Mouse (Mus musculus): ENCODE results near the gene Eci2. TPM values are rescaled to one million over a fixed set of nuclear protein-coding genes. Genes with fewer than 3 reads are reported as not detected.
"Not testable (repeated sequence)": the region's sequence is repeated elsewhere in the genome, so short reads cannot be mapped to it uniquely, and the experiment has no call there.

Eci2 gene
- total and polyA plus RNA-seq, 3 experiments = 74.8 to 81.1 TPM; not detected in 1

GRCm38 (mm10) chr13:35023401-35023800 lies 3.5 kb downstream of the Eci2 start:
- not testable (repeated sequence) for H3K9me3 ChIP-seq (replicated peaks; ENCODE audit: insufficient read depth, low read length); H3K4me3 ChIP-seq (ENCODE audit: control insufficient read depth in 1 of 2, insufficient read depth in 1 of 2, low read depth in 2 of 2, low read length in 2 of 2); H3K79me2 ChIP-seq (ENCODE audit: control insufficient read depth, insufficient read depth, low read length, poor library complexity); H3K9ac ChIP-seq (ENCODE audit: control insufficient read depth, low read depth, low read length, poor library complexity, severe bottlenecking); DNase-seq (ENCODE audit: low read depth, low spot score); H3K4me1 ChIP-seq (ENCODE audit: control insufficient read depth in 1 of 2, insufficient read depth in 2 of 2, low read length in 2 of 2); H3K27ac ChIP-seq (ENCODE audit: control insufficient read depth, low read depth, low read length); H3K27me3 ChIP-seq (ENCODE audit: control insufficient read depth in 1 of 2, insufficient read depth in 2 of 2, low read length in 2 of 2)
- H3K36me3 ChIP-seq (ENCODE audit: control insufficient read depth in 1 of 2, insufficient read depth in 2 of 2, low read length in 2 of 2) = peaks cover 0 to 12% of the 10 kb centered on the region in 2 experiments; a peak in 2 of 4 replicates

- Histone ChIP-seq H3K4me3 (ENCODE audit: control insufficient read depth in 1 of 2, insufficient read depth in 1 of 2, low read depth in 2 of 2, low read length in 2 of 2) (no peak overlapping the region), H3K36me3 (ENCODE audit: control insufficient read depth in 1 of 2, insufficient read depth in 2 of 2, low read length in 2 of 2) (peaks cover 0 to 27% of the 10 kb centered on the region in 2 experiments; a peak in 2 of 4 replicates), H3K4me1 (ENCODE audit: control insufficient read depth in 1 of 2, insufficient read depth in 2 of 2, low read length in 2 of 2) (peaks cover 11 to 16% of the 10 kb centered on the region in 2 experiments), H3K79me2 (ENCODE audit: control insufficient read depth, insufficient read depth, low read length, poor library complexity) (no peaks in the 10 kb centered on the region), H3K9me3 (replicated peaks; ENCODE audit: insufficient read depth, low read length) (no peaks in the 10 kb centered on the region), H3K9ac (ENCODE audit: control insufficient read depth, low read depth, low read length, poor library complexity, severe bottlenecking) (no peak overlapping the region), H3K27me3 (ENCODE audit: control insufficient read depth in 1 of 2, insufficient read depth in 2 of 2, low read length in 2 of 2) (no peaks in the 10 kb centered on the region), H3K27ac (ENCODE audit: control insufficient read depth, low read depth, low read length) (no peak overlapping the region)
- DNase-seq (ENCODE audit: low read depth, low spot score) = no peak
- TF ChIP-seq MAX (IDR thresholded peaks at IDR 0.05; ENCODE audit: low read length) (no peak), GATA1 (IDR thresholded peaks at IDR 0.05; ENCODE audit: low read depth, low read length) (no peak), TCF12 (IDR thresholded peaks at IDR 0.05; ENCODE audit: low read depth, low read length) (no peak), MAFK (IDR thresholded peaks at IDR 0.05; ENCODE audit: borderline replicate concordance, low read depth, low read length) (no peak), TBP (IDR thresholded peaks at IDR 0.05; ENCODE audit: low read depth, low read length) (no peak), MXI1 (IDR thresholded peaks at IDR 0.05; ENCODE audit: low read depth, low read length) (no peak), TAL1 (IDR thresholded peaks at IDR 0.05; ENCODE audit: low read length) (no peak), GABPA (IDR thresholded peaks at IDR 0.05; ENCODE audit: low read depth, low read length) (no peak), MAZ (IDR thresholded peaks at IDR 0.05; ENCODE audit: low read depth, low read length) (no peak), POLR2AphosphoS5 (IDR thresholded peaks at IDR 0.05; ENCODE audit: borderline replicate concordance, low read depth, low read length) (no peak), ZKSCAN1 (IDR thresholded peaks at IDR 0.05; ENCODE audit: low read depth, low read length) (no peak), MYB (IDR thresholded peaks at IDR 0.05; ENCODE audit: low read depth, low read length) (no peak), SMC3 (IDR thresholded peaks at IDR 0.05; ENCODE audit: low read depth, low read length) (no peak), CHD1 (IDR thresholded peaks at IDR 0.05; ENCODE audit: low read depth, low read length) (no peak), KAT2A (conservative IDR thresholded peaks at IDR 0.05; ENCODE audit: low read depth, low read length) (no peak), HCFC1 (IDR thresholded peaks at IDR 0.05; ENCODE audit: low read depth, low read length) (no peak)
These were observed 6.5 kb downstream of the Eci2 start for GRCm38 (mm10) chr13:35020383-35020782.
